Mouse (Mus musculus): ENCODE results near the gene 4930502E18Rik.
"Not testable (repeated sequence)": the region's sequence is repeated elsewhere in the genome, so short reads cannot be mapped to it uniquely, and the experiment has no call there.

4930502E18Rik gene

DNA sequence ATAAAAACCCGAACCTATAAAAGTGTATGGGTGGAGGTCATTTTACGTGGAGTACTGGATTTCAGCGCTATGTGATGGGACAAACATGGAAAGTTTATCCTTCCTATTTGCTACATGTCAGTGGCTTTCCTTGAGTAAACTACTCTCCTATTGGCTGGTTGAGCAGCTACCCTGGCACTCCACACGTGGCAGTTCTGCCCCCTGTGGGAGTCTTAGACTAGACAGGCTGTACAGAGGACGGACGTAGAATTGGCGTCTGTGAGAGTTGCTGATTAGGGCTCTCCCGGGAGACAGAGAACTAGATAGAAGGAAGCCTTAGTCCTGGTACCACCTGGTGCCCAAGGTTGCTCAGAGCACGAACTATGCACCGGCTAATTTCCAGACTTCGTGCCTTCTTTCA, at the start of gene 4930502E18Rik:
4930502E18Rik (plus strand) TSS at position 231 of the 400 bp plus-strand sequence.
- no peak for DNase-seq

DNA sequence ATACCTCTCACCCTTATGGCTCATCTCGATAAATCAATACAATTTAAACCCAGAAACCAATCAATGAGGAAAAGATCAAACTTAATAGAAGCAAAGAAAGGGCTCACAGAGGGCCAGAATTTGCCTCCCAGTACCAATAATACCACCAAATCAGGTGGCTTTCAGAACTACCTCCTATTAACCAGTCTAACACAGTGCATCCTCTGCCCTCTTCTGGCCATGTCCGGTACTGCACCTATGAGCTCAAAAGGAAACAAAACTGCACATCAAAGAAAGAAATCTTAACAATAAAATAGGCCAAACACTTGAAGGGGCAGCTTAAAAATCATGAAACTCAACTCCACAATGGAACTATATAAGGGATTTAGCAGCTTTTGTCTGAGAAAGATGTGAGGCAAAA, 47.7 kb upstream of the 4930502E18Rik start:
- DNase-seq = peak; percentile 51

DNA sequence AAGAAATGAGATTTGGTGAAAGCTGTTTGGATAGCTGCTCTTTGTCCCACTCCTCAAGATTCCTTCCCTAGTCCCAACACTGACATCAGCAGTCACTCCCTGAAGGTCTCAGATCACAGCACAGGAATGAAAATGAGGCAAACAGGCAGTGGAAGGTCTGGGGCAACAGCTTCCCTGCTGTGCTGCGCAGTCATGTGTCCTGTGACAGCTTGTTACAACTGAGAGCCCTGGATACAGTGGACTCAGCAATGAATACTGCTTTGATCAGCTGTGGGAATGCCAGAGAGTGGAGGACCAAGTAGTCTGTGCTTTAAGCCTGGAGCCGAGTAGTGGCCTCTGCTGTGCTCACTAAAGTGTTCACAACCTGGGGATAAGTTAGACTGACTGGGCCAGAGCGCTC, 42.0 kb upstream of the 4930502E18Rik start:
- DNase-seq = not testable (repeated sequence)

DNA sequence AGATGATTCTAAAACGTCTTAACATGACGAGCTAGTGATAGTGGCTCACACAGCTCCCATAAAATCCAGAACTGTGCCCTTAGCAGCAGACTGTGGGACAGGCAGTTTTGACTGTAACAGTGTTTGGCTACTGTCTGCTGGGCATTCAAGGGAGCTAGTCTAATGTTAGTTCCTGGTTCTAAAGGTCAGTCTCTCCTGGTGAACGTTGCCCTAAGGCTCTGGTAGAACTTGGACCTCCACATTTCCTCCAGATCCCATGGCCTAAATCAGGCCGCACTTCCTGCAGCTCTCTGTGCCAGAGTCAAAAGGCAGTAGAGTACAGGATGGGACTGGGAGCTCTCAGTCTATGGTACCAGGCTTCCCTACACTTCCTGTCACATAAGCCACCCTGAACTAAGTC, 40.0 kb upstream of the 4930502E18Rik start:
- not testable (repeated sequence) for DNase-seq

DNA sequence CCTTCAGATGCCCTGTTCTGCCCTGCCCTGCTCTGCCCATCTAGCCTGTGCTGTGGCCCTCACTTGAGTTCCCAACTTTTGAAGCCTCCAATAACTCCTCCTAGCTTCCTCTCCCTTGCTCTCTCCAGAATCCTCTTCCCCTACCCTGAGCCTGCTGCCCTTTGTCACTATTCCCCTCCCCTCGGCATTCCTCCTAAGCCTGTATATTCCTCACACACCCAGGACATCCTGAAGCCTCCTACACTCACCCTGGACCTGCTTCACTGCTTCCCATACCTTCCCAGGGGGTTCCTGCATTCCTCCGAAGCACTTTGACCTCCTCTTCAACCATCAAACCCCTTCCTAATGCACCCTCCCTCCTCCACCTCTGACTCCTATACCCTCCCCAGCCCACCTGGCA, 32.6 kb upstream of the 4930502E18Rik start:
- DNase-seq = no peak

DNA sequence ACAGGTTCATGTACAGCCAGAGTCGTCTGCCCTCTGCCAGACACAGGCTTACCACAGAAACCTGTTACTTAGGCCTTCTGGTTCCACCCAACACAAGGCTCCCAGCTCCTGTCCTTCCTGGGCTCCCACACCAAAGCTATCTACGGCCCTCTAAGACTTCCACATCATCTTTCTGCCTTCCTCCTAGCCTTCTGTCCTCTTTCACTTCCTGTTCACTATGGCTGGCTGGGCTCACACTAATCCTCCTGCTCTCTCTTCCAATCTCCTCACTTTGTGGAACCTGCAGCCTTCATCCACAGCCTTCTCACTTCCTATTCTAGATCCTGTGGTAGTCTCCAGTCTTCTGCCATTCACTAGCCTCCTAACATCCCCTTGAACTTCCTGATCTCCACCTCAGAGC, 31.5 kb upstream of the 4930502E18Rik start:
- DNase-seq = no peak

DNA sequence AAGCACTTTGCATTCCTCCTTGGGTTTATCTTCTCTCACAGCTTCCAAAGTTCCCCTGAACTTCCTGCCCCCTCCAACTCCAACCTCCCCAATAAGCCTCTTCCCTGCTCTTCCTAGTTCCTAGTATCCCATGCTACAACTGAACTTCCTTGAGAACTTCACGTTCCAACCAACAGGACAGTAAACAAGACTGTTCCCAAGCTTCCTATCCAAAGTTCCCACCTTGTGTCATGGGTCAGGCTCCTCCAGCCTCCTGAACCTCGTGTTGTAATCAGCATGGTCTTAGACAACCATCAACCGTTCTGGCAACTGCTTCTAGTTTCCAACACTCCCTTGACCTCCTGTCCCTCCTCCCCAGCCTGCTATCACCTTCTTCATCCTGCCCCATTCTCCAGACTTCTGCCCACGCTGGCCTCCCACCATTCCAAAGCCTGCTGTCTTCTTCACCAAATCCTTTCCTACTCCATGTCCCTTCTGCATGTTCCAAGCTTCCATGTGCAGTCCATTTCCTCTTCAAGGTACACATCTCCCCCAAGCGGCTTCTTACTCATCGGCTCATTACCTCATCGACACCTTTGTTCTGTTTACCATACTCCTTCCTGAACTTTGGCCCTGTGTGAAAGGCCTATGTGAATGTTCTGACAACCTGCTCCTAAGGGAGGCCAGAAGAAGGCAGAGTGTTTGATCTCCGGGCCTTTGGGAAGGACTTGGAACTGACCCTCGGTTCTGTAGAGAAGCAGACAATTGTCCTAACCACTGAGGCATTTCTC, 30.4 kb upstream of the 4930502E18Rik start:
- DNase-seq = no peak

DNA sequence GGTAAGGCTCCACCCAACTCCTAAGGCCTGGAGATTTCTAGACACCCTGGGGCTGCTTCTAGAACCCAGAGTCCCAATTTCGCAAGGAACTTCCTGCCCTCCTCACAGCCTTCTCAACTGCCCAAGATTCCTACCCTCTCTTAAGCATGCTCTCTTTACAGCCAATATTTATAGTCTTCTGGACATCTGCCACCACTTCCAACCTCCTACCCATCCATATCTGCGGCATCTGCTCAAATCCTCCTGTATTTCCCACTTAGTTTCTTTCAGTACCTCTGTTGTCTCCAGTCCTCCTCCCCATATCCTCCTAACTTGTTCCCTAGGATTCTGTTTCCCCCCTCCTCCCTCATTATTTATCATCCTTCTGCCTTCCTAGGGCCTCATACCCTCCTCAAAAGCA, 25.4 kb upstream of the 4930502E18Rik start:
- no peak for DNase-seq

DNA sequence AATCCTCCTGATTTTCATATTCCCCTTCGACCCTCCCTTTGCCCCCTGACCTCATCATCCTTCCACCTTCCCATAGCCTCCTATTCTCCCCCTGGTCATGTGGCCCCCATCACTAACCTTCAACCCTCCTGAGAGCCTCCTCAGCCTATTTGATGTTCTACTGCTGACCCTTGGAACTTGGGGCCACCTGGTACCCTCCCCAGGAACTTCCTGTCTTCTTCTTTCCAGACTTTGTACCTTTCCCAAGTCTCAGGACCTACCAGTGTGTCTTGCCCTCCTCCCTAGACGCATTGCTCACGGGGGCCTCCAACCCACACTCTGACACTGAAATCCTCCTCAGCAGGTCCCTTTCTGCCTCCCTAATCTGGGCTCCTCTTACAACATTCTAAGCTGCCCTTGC, 22.0 kb upstream of the 4930502E18Rik start:
- no peak for DNase-seq

DNA sequence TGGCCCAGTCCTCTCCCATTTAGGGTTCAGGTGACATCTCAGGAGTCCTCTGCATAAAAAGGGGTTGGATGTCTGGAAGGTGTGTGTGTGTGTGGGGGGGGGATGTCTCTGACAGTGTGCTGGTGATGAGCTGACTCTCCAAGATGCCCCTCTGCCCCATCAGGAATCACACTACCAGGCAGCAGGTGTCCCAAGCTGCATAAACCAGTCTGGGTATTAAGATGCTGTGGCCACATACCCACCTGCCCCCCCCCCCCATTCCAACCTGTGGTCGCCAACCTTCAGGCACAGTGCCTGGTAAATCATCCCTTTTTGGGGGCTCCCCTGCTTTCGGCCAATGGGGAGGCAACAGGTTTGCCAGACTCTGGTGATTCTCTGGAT, 8.7 kb upstream of the 4930502E18Rik start:
- DNase-seq = no peak

DNA sequence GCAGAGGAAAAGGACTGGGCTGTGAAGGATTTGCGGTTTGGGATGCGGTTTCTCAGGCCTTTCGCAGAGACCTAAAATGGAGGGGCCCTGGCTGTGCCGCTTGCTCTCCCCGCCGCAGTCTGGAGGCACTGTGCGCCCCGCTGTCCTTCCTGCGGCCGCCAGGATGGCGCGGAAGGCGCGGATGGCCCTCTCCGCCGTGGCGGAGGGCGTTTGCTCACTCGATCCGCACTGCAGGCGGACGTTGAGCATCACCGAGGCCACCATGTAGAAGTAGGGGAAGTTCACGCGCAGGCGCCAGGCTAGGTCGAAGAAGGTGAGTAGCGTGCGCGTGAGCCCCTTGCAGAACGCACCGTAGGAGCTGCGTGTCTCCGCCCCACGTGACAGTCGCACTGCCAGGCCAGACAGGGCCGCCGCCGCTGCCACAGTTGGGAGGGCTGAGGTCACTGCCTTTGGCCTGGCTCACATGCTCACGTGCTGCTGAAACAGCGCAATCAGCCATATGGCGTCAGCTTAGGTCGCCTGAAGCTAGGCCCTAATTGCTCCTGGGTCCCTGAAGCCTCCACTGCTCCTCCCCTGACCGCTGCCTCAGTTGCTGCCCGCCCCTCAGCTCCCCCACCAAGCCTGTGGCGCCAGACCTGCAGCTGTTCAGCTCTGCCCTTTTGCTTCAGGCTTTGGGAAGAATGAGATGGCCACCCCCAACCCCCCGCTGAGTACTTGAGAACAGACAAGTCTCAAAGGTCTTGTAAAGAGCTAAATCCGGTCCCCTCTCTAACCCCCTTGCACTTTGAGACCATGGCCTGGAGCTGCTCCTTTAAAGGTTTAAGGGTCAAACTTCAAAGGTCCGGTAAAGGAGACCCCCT, 8.1 kb upstream of the 4930502E18Rik start:
- DNase-seq = peak; percentile 80

DNA sequence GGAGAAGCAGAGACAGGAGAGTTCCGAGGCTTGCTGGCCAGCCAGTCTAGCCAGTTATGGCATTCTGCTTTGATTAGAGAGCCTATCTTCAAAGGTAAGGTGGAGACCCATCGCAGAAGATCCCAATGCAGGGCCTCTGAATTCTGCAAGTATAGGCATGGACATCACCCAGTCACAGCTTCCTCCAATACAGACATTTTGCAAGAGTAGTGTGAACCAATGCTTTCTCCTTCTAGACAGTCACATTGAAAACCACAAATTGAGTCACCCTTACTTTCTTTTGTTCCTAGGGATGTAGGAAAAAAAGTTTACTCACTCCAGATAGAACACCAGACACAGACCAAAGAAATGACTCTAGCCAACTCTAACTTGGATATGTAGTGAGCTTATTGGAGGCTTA, 4.3 kb downstream of the 4930502E18Rik start:
- DNase-seq = no peak

DNA sequence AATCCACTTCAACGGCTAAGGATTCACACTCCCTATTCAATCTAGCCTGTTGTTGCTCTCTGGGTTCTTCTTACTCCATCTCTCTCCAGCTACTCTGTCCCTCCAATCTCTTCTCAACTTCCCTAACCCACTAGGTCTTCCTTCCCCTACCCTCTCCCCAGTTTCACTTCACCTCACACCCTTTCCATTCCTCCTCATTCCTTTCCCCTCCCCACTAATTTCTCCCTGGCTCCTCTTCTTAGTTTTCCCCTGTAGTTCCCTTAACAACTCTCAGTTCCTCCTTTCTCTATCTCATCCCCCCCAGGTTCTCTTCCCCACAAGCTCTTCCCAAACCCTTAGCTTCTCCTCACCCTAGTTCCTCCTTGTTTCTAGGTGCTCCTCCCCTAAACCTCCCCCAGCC, 28.2 kb downstream of the 4930502E18Rik start:
- no peak for DNase-seq

DNA sequence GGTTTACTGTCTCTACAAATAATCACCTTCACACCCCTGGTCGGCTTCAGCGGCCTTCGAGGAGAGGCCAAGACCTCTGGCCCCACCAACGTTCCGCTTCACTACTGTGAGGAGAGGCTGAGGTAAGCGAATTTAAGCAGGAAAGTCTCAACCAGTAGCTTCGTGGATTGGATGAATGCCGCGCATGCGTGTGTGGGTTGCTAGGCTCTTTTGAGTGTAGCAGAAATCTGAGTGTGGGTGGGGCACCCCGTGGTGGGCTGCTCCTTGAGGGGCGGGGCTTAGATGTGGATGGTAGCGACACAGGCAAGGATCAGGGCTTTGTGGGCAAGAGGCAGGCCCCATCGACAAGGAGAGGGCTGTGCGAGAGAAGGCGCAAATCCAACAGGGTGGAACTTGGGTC, 33.1 kb downstream of the 4930502E18Rik start, which contains the start of gene 1700013H16Rik:
1700013H16Rik (minus strand) TSS at position 96 of the 400 bp plus-strand sequence.
- DNase-seq = no peak

DNA sequence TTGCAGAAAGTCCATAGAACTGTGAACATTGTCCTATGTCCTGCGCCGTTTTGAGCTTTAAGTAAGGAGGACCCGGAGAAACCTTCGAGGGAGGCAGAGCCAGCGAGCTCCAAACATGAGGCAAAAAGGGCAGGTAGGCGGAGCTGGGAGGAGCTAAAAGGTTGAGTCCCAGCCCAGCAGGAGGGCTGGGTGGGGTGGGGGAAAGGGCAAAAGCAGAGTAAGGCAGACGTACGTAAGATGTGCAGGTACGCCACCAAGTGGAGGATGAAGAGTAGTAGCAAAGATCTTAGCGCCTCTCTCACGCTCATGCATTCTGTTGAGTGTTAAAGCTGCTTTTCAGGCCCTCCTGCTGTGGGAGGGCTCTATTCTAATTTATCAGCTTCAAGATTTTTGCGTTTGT, 51.6 kb downstream of the 4930502E18Rik start, which contains the start of gene Zfp36l3:
Zfp36l3 (minus strand) TSS at position 119 of the 400 bp plus-strand sequence.
- DNase-seq = no peak

All from cerebellum, adult 9-11 months (tissue).